Mouse (Mus musculus): ENCODE measurements around the gene Slc4a2.

DNA sequence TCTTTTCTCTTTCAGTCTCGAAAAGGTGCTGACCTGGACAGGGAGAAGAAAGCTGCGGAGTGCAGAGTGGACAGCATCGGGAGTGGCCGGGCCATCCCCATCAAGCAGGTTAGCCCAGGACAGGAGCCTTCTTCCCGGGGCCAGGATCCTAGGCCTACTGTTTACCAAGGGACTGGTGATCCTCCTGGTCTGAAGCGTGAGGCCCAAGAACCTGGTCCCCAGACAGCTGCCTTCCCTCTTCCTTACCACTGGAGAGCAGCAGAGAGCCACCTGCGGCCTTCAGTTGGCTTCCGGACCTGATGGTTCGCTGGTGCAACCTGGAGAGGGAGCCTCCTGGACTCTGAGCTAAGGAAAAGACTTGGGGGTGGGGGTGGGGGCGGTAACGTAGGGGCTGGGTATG is 59.7 kb downstream of the Slc4a2 start:
- peak; percentile 93 for TF ChIP-seq CTCF (IDR thresholded peaks at IDR 0.05; ENCODE audit: low read depth, low read length)
- no peak for TF ChIP-seq POLR2A (IDR thresholded peaks at IDR 0.05; ENCODE audit: extremely low read depth, insufficient read depth, low read length)

All from liver, adult 2 months (tissue).